In genomic region chr12:106308291-106308955, GRCm38 (mm10) we compare ENCODE assay signal across 22 mouse cellular contexts.
DNase-seq lines count a peak whose midpoint lies in the region; ATAC-seq and TF ChIP-seq lines count a peak whose summit lies in the region.
"Had no signal": no experiment of that assay in that cellular context is flagged by ENCODE, and none has a peak within 500 bp of the region (broad histone marks: within the 10 kb centered on the region; RNA-seq: fewer than 3 reads in every experiment).

No protein-coding gene starts in this region.

- TF ChIP-seq POLR2A in thymus, adult 2 months (IDR thresholded peaks at IDR 0.05; ENCODE audit: control insufficient read depth, extremely low read depth, insufficient read depth, low read length, poor library complexity) = no peak

- no peaks in the 10 kb centered on the region for H3K36me3 ChIP-seq in thymus, adult 2 months (ENCODE audit: control insufficient read depth, insufficient read depth, low read length)
- H3K36me3 ChIP-seq: embryonic facial prominence, embryonic 15.5 days; forebrain, embryonic 10.5 days had no signal

- H3K4me1 ChIP-seq in thymus, adult 2 months (replicated peaks; ENCODE audit: control insufficient read depth, insufficient read depth, low read length) = peaks cover 47% of the 10 kb centered on the region

- no peak for TF ChIP-seq CTCF in thymus, adult 2 months (IDR thresholded peaks at IDR 0.05; ENCODE audit: borderline replicate concordance, control insufficient read depth, extremely low read depth, insufficient read depth, low read length, poor library complexity)

- H3K27ac ChIP-seq in thymus, adult 2 months (ENCODE audit: control insufficient read depth, insufficient read depth, low read length) = peak overlapping the region; percentile 99
- H3K27ac ChIP-seq: embryonic facial prominence, embryonic 15.5 days; forebrain, embryonic 10.5 days; gastrocnemius, adult 2 months; hindbrain, embryonic 14.5 days had no signal

- peak; percentile 52 for DNase-seq in thymus, adult 2 months
- DNase-seq in thymus, adult 18-20 months = no peak
- DNase-seq in thymus, postnatal 10 days (ENCODE audit: low spot score in 2 of 2) = peak; percentile 32 to 52
- DNase-seq in c-Kit-positive CD71-positive TER-119-positive erythroid progenitor cells, embryonic 14.5 days (ENCODE audit: low spot score) = no peak
- DNase-seq in urinary bladder, postnatal 25 days (ENCODE audit: low spot score) = no peak
- DNase-seq: adrenal gland, adult 8-10 months; adrenal gland, postnatal 36 days; cerebellum, adult 11 months; cerebellum, adult 8-10 months; cerebellum, postnatal 14 days; embryo, embryonic 11 days; gastrocnemius, adult 2 months; gastrocnemius, postnatal 25 days; heart, postnatal 14 days had no signal

- H3K4me3 ChIP-seq in thymus, adult 2 months (ENCODE audit: control insufficient read depth, insufficient read depth, low read length) = no peak overlapping the region
- H3K4me3 ChIP-seq: embryonic facial prominence, embryonic 15.5 days; erythroblast, embryonic 14.5 days; forebrain, embryonic 10.5 days; gastrocnemius, adult 2 months had no signal

- ATAC-seq in CD4-positive, CD25-positive, alpha-beta regulatory T cell, adult 4 months = peak; percentile 15
- ATAC-seq in megakaryocyte, adult 5-6 weeks (ENCODE audit: poor library complexity, severe bottlenecking) = no peak
- ATAC-seq: forebrain, embryonic 14.5 days had no signal

- no peaks in the 10 kb centered on the region for H3K27me3 ChIP-seq in thymus, adult 2 months (ENCODE audit: control insufficient read depth, insufficient read depth, low read length)
- H3K27me3 ChIP-seq: CH12.LX; embryonic facial prominence, embryonic 15.5 days had no signal

- 17% methylated on average over 12 of the region's 12 CpGs for WGBS in thymus, adult 2 months

Comparison
In these comparisons a context has a peak if more than half of its experiments do, and no peak if none do; other contexts are left out.
1. DNase-seq: peak in thymus, adult 2 months (single experiment) and thymus, postnatal 10 days (2 of 2); none in thymus, adult 18-20 months (0 of 2), c-Kit-positive CD71-positive TER-119-positive erythroid progenitor cells, embryonic 14.5 days (single experiment) and urinary bladder, postnatal 25 days (single experiment).